Mouse (Mus musculus) T-helper 1 cell (primary cell): ENCODE data around the gene Synrg.

Source experiments
- in situ Hi-C: fragments of 300-600 bp; cut with MboI, MseI; formaldehyde crosslinking; loops from one replicate; pipeline ENCODE4 v1.15.1; 2025; ENCODE audit warnings: high pct_unique_total_duplicates

Gene Synrg

GRCm38 (mm10) chr11:84040621-84041020, 76.4 kb downstream of the Synrg start:
- in situ Hi-C loops: no loop called here

GRCm38 (mm10) chr11:84042808-84043762, 78.9 kb downstream of the Synrg start:
- in situ Hi-C loops: no loop called here

GRCm38 (mm10) chr11:84044988-84045387, 80.8 kb downstream of the Synrg start:
- in situ Hi-C loops: no loop called here

GRCm38 (mm10) chr11:84047270-84047669, 83.0 kb downstream of the Synrg start:
- in situ Hi-C loops: no loop called here

- in situ Hi-C loops: no loop called here
Observed at GRCm38 (mm10) chr11:84048411-84048810, 84.2 kb downstream of the Synrg start.

- in situ Hi-C loops: no loop called here
Observed at GRCm38 (mm10) chr11:84053055-84053454, 88.8 kb downstream of the Synrg start.

- in situ Hi-C loops: no loop called here
Observed at GRCm38 (mm10) chr11:84053524-84054163, 89.4 kb downstream of the Synrg start.

GRCm38 (mm10) chr11:84057418-84057817, 93.2 kb downstream of the Synrg start:
- in situ Hi-C loops: no loop called here

GRCm38 (mm10) chr11:84059784-84060183, 95.6 kb downstream of the Synrg start:
- in situ Hi-C loops: no loop called here

- in situ Hi-C loops: no loop called here
Observed at GRCm38 (mm10) chr11:84060635-84061034, 96.4 kb downstream of the Synrg start.

- in situ Hi-C loops: no loop called here
Observed at GRCm38 (mm10) chr11:84061881-84062280, 97.7 kb downstream of the Synrg start.

GRCm38 (mm10) chr11:84062805-84063204, 98.6 kb downstream of the Synrg start:
- in situ Hi-C loops: no loop called here

GRCm38 (mm10) chr11:84063631-84064209, 99.5 kb downstream of the Synrg start:
- in situ Hi-C loops: no loop called here

GRCm38 (mm10) chr11:84066071-84066481, 101.8 kb downstream of the Synrg start:
- in situ Hi-C loops: no loop called here

- in situ Hi-C loops: no loop called here
Observed at GRCm38 (mm10) chr11:84066927-84067645, 102.9 kb downstream of the Synrg start.

GRCm38 (mm10) chr11:84067720-84068190, 103.5 kb downstream of the Synrg start:
- in situ Hi-C loops: no loop called here

- in situ Hi-C loops: no loop called here
Observed at GRCm38 (mm10) chr11:84068191-84069033, 104.2 kb downstream of the Synrg start.

- in situ Hi-C loops: no loop called here
Observed at GRCm38 (mm10) chr11:84069034-84069370, 104.8 kb downstream of the Synrg start, which contains the start of gene Dusp14. Gene Dusp14 (minus strand): TSS chr11:84069261.

- in situ Hi-C loops: no loop called here
Observed at GRCm38 (mm10) chr11:84072904-84073651, 108.8 kb downstream of the Synrg start.
